ENCODE assay signal across 21 mouse cellular contexts in the genomic region with DNA sequence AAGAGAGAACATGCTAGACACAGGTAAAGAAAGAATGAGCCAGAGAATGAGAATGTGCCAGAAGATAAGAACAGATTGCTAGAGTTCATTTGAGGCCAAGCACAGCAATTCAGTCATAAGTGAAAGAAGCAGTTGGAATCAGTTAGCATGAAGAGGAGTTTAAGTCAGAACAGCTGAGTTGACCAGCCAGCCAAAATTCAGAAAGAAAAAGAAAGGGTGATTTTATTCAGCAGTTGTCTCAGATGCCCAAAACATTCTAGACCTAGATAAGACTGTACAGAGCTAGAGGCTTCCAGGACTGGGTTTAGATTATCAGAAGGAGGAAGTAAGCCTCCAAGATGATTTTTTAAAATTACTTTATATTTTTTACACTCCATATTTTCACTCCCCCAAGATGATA. TPM values are rescaled to one million over a fixed set of nuclear protein-coding genes. Genes with fewer than 3 reads are reported as not detected.
"Had no signal": no experiment of that assay in that cellular context is flagged by ENCODE, and none has a peak within 500 bp of the region (broad histone marks: within the 10 kb centered on the region; RNA-seq: fewer than 3 reads in every experiment).

No protein-coding gene starts in this region.

- H3K9ac ChIP-seq: lung, embryonic 14.5 days; midbrain, embryonic 13.5 days; midbrain, embryonic 15.5 days; neural tube, embryonic 12.5 days; stomach, embryonic 15.5 days had no signal

- H3K4me2 ChIP-seq: lung, embryonic 14.5 days; midbrain, embryonic 13.5 days; midbrain, embryonic 15.5 days; neural tube, embryonic 12.5 days; stomach, embryonic 15.5 days had no signal

- ATAC-seq: midbrain, embryonic 13.5 days; midbrain, embryonic 15.5 days had no signal

- H3K4me3 ChIP-seq: megakaryocyte, embryonic 14.5 days; midbrain, embryonic 10.5 days; midbrain, embryonic 13.5 days; midbrain, embryonic 15.5 days; neural tube, embryonic 12.5 days; stomach, embryonic 15.5 days had no signal

- H3K27ac ChIP-seq: midbrain, embryonic 10.5 days; midbrain, embryonic 13.5 days; midbrain, embryonic 15.5 days; neural tube, embryonic 12.5 days; stomach, embryonic 15.5 days; stomach, postnatal 0 days had no signal

- DNase-seq: lung, adult 18-20 months; lung, embryonic 14.5 days; lung, postnatal 10 days; lung, postnatal 4 days; right cerebral cortex, postnatal 14 days; thymus, adult 2 months; thymus, postnatal 25 days; thymus, postnatal 4 days had no signal

- H3K9me3 ChIP-seq: megakaryocyte, embryonic 14.5 days; midbrain, embryonic 10.5 days; midbrain, embryonic 13.5 days; midbrain, embryonic 15.5 days; neural tube, embryonic 12.5 days; stomach, embryonic 15.5 days had no signal

- H3K36me3 ChIP-seq: midbrain, embryonic 10.5 days; midbrain, embryonic 13.5 days; midbrain, embryonic 15.5 days; neural tube, embryonic 12.5 days; stomach, embryonic 15.5 days had no signal

- H3K27me3 ChIP-seq: megakaryocyte, embryonic 14.5 days; midbrain, embryonic 13.5 days; midbrain, embryonic 15.5 days; neural tube, embryonic 12.5 days; stomach, embryonic 15.5 days had no signal

- H3K4me1 ChIP-seq: midbrain, embryonic 13.5 days; midbrain, embryonic 15.5 days; neural tube, embryonic 12.5 days; stomach, embryonic 15.5 days had no signal

RNA-seq across cellular contexts. Expression of a gene that starts 51.4 kb away (rescaled TPM):
- total RNA-seq: monocyte, adult 5-6 weeks; neutrophil, adult 5-6 weeks had no signal
- polyA plus RNA-seq: liver, embryonic 16.5 days; lung, embryonic 14.5 days; lung, embryonic 16.5 days; midbrain, embryonic 10.5 days; midbrain, embryonic 13.5 days; spleen, adult 2 months; stomach, embryonic 15.5 days; stomach, postnatal 0 days; testis, adult 2 months; thymus, adult 2 months had no signal
